Mouse (Mus musculus): Measurements from ENCODE around the gene Add3. TPM values are rescaled to one million over a fixed set of nuclear protein-coding genes. Genes with fewer than 3 reads are reported as not detected.
A peak's percentile ranks its signal among the peaks of the same experiment; 100 is the strongest.

The Add3 gene
- total and polyA plus RNA-seq, 3 experiments: 11.6 to 46.6 (median 43.1) TPM

GRCm38 (mm10) chr19:53128494-53129337, 11.5 kb upstream of the Add3 start:
- DNase-seq: no peak

- peak; percentile 14 for DNase-seq
Measured at GRCm38 (mm10) chr19:53130399-53131175, 9.7 kb upstream of the Add3 start.

- no peak for DNase-seq
Measured at GRCm38 (mm10) chr19:53132471-53132870, 7.8 kb upstream of the Add3 start.

- no peak for DNase-seq
Measured at GRCm38 (mm10) chr19:53136336-53137090, 3.7 kb upstream of the Add3 start.

- no peak for DNase-seq
Measured at GRCm38 (mm10) chr19:53137116-53137670, 3.0 kb upstream of the Add3 start.

- DNase-seq: no peak
Measured at GRCm38 (mm10) chr19:53140804-53141250, 584 bp downstream of the Add3 start.

- DNase-seq: peak; percentile 72
Measured at GRCm38 (mm10) chr19:53141251-53142072, 1.2 kb downstream of the Add3 start.

GRCm38 (mm10) chr19:53142190-53143107, 2.2 kb downstream of the Add3 start:
- peak; percentile 100 for DNase-seq

- peak; percentile 68 for DNase-seq
Measured at GRCm38 (mm10) chr19:53143108-53143971, 3.1 kb downstream of the Add3 start.

- no peak for DNase-seq
Measured at GRCm38 (mm10) chr19:53145075-53145474, 4.8 kb downstream of the Add3 start.

GRCm38 (mm10) chr19:53149381-53149780, 9.1 kb downstream of the Add3 start:
- no peak for DNase-seq

- no peak for DNase-seq
Measured at GRCm38 (mm10) chr19:53152451-53152850, 12.2 kb downstream of the Add3 start.

GRCm38 (mm10) chr19:53153096-53153495, 12.9 kb downstream of the Add3 start:
- DNase-seq: no peak

GRCm38 (mm10) chr19:53154156-53154555, 13.9 kb downstream of the Add3 start:
- DNase-seq: no peak

- DNase-seq: no peak
Measured at GRCm38 (mm10) chr19:53156361-53156760, 16.1 kb downstream of the Add3 start.

- no peak for DNase-seq
Measured at GRCm38 (mm10) chr19:53157176-53157575, 16.9 kb downstream of the Add3 start.

- no peak for DNase-seq
Measured at GRCm38 (mm10) chr19:53159351-53159750, 19.1 kb downstream of the Add3 start.

GRCm38 (mm10) chr19:53162927-53163326, 22.7 kb downstream of the Add3 start:
- no peak for DNase-seq

GRCm38 (mm10) chr19:53164645-53165044, 24.4 kb downstream of the Add3 start:
- peak; percentile 29 for DNase-seq

All from adrenal gland, adult 2 months (tissue).